Mouse (Mus musculus) thymus, postnatal 14 days (tissue): ENCODE measurements at regions not wholly inside any gene's neighbourhood (a gene's known extent, or its start where the extent isn't known, plus 50 kb on each side); places are given as distances from the start of the nearest gene placed in this dataset.
"Not testable (repeated sequence)": the region's sequence is repeated elsewhere in the genome, so short reads cannot be mapped to it uniquely, and the experiment has no call there.

Experiments
- DNase-seq: peaks from one replicate; pipeline ENCODE4 v3.0.0; 2021

GRCm38 (mm10) chr1:166901574-166901973 is 99.6 kb upstream of the Fam78b start:
- no peak for DNase-seq

DNA sequence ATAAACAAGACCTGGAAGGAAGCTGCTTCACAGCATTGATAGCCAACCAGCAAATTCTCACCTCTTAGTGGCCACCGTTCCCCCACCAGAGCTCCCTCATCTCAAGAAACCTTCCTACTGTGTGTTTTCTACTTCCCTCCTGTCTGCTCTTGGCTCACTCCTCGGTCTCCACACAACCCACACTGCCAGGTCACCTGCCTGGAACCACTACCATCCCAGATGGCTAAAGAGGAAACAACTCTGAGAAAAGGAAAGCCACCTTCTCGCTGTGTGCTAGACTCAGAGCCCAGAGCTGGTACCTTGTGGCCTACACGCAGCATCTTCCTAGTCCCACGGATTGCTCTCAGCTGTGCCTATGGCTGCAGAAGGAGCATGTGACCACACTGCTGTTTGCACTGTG is 97.8 kb upstream of the Fam78b start:
- no peak for DNase-seq

- DNase-seq = no peak
These were observed 92.9 kb upstream of the Fam78b start for GRCm38 (mm10) chr1:166908231-166908805.

- DNase-seq = not testable (repeated sequence)
These were observed 89.0 kb upstream of the Fam78b start for GRCm38 (mm10) chr1:166912195-166912594.

DNA sequence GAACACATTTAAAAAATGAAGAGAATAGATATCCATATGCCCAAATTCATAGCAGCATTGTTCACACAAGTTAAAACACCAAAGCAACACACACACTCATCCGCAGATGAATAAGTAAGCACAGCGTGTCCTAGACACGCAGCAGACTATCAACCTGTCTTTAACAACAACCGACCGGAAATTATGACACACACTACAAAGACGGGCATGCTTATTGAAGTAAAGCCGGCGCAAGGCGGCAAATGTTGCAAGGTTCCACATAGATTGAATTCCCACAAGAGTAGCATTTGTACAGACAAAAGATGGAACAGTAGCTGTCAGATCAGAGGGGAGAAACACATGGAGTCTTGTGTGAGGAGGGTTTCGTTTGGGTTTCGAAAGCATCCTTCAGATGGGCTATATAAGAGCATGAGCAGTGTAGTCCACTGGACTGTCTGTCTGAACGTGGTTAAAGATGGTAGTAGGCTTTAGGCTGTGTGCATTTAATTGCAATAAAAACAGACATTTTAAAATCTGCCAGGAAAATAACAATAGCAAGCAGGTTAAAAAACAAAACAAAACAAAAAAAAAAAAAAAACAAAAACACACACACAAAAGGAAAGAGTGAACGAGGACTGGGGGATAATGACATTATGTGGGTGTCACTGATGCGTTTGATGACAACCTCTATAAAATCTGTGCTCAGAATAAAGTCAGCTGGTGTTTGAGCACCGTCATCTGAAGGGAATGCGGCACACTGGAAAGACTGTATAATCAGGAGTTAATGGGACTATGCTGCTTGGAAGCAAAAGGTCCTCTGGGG is 78.1 kb upstream of the Fam78b start:
- DNase-seq = no peak

GRCm38 (mm10) chr1:166923713-166923975 is 77.6 kb upstream of the Fam78b start:
- DNase-seq = no peak

GRCm38 (mm10) chr1:166924126-166924525 is 77.1 kb upstream of the Fam78b start:
- no peak for DNase-seq

DNA sequence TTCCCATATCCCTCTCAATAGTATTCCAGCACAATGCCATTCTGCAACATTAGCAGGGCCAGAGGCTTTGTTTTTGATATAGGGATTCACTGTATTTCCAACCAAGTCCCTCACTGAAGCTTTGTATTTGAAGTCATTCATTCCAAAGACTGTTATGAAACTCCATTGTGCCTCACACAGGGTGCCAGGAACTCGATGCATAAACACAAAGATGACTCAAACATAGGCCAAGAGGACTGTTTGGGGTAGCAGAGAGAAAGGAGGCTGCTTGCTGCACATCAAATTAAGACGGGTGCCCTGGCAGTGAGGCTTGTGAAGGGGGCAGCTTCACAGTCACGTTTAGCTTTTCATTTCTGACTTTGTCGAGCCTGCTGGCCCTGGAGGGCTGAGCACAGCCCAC is 75.1 kb upstream of the Fam78b start:
- DNase-seq = no peak

DNA sequence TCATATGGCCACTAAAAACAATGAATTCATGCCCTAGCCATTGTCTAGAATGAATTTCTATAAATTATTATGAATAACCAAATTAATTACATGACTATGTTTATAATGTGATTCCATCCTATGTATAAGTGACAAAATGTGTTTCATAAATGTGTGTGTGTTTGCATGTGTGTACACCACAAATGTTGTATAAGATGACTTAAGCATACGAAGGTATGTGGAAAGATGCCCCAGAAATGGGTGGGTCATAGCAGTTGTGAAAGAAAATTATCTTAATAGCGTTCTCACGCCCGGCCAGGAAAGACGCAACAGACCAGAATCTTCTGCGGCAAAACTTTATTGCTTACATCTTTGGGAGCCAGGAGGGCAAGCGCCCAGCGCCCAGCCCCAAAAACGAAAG is 61.5 kb upstream of the Fam78b start:
- not testable (repeated sequence) for DNase-seq

DNA sequence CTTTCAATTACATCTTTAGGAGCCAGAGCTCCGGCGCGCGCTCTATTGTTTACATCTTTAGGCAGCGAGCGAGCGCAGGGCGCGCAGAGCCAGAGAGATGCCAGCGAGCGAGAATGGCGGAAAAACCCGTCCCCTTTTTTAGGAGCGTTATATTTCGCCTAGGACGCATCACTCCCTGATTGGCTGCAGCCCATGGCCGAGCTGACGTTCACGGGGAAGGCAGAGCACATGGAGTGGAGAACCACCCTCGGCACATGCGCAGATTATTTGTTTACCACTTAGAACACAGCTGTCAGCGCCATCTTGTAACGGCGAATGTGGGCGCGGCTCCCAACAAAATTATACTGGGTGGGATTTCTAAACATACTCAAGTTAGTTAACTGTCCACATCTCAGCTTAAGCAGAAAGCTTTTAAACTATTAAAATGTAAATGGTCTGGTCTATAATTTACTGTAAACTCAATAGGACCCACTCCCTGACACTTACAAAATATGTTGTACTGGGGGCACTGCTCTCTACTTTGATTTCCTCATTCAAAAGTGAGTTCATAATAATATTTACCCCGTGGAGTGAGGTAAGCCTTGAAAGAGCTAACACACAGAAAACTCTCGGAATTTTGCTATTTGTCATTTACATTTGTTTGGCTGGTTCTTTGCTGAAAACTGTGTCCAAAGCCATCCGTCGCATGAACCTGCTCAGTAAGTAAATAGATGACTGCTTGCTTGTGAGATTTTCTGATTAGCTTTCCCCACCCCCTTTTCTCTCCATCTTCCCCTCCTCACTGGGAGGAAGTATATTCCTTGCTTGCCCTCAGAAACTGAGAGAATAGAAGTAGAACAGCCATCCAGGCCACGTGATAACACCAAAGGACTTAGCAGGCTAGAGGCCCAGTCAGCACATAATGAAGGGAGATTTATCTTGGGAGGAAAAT is 60.8 kb upstream of the Fam78b start:
- not testable (repeated sequence) for DNase-seq

- no peak for DNase-seq
These were observed 59.0 kb upstream of the Fam78b start for GRCm38 (mm10) chr1:166942201-166942600.

DNA sequence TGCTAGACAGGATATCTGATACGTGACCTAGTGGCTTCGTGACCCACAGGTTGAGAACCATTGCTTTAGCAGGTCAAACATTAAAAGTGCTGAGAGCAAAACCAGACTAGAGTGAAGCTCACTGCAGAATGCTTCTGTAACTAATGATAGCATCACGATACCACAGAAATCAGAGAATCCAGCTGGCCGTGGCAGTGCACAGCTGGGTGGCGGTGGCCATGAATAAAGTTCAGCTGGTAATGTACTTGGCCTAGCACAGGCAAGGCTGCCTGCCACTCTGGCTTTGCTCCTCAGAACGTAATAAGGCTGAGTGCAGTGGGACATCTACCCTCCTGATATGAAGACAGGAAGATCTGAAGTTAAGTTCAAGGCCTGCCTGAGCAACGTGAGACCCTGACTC is 56.7 kb upstream of the Fam78b start:
- no peak for DNase-seq

DNA sequence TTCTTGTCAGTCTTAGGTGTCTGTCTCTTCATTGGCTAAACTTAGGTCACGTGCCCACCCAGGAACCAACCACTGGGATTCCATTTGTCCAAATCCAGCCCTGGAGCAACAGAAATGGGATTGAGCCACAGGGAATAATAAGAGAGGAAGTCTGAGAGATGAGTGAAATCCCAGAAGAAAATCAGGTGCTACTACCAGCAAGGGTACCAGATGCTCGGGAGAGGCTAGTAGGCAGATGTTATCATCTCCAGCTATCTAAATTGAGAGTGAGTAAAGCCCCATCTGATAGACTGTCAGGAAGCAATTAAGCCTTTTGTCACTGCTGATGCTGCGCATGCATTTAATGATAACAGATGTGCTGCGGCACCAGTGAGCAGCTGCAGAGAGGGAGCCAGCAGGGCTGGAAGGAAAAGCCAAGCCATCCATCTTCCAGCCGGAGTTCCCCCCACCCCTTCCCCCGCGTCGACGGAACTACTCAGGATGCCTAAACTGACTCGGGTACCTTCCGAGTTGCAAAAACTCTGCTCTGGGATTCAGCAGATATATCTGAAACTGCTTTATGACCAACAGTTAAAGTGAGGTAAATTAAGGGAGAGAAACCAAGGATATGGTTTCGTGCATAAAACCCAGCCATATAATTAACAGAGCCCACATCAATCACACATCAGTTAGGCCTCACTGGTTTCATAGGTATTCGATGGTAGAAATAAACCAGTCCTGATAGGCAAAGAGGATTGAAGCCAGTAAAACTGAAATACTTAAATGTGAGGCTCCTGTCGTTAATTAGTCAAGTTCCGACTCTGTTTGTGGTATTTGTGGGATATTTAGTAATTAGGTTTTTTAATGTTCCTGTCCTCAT is 53.1 kb upstream of the Fam78b start:
- no peak for DNase-seq
